Mouse (Mus musculus) neural tube, embryonic 10.5 days (tissue): ENCODE results near the gene 9530068E07Rik.

Experiments
- DNase-seq: peaks from one replicate; pipeline ENCODE4 v3.0.0-alpha.2; 2017; ENCODE audit warnings: low spot score; ENCODE audit errors: extremely low spot score

9530068E07Rik gene

DNA sequence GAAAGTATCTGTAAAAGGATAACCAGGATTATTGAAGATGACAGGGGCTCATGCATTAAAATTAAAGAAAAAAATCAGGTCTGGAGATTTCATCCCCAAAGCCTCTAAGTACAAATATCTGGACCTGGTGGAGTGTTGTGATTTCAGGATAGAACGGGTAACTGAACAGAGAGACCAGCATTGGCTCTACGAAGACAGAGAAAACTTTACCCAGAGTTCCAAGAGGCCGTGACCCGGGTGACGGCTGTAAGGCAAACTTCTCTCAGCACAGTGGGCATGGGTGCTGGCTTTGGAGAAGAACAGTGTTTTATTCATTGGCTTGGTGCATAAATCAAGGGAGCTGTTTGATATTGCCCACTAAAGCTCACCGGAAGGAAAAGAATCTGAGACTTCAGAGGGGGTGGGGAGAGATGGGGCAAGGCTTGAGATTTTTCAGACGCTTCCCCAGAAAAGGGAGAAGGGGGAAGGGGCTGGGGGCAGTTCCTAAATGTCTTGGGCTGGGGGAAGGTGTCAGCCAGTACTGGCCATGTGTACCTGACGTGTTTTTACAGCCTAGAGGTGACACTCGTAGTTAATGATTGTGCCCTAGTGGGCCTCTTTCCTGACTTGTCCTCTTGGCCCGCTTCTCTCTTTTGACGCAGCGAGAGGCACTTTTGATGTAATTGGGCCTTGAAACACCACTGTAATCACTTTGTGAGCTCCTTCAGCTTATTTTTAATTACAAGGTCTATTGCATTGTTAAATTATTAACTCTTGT is 24.2 kb downstream of the 9530068E07Rik start:
- DNase-seq, result no peak

GRCm38 (mm10) chr11:52421053-52421778 is 25.0 kb downstream of the 9530068E07Rik start:
- DNase-seq, result peak; percentile 74

DNA sequence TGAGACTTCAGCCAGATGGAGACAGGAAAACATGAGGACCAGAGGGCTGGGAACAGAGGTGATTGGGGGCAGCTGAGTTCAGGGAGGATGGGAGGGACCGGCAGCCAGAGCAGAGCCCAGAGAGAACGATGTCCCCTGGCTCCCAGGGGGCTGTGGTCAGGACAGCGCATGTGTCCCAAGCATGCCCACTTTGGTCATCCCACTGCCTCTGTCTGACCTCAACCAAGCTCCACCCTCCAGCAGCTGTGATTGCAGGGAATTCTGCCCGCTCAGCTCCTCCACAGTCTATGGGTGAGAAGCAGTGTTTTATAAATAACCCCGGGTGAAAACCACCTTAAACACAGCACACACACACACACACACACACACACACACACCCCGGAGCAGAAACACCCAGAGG is 33.2 kb downstream of the 9530068E07Rik start:
- DNase-seq, result no peak

GRCm38 (mm10) chr11:52431594-52431993 is 35.4 kb downstream of the 9530068E07Rik start:
- no peak for DNase-seq

GRCm38 (mm10) chr11:52432148-52432547 is 35.9 kb downstream of the 9530068E07Rik start:
- DNase-seq, result no peak

DNA sequence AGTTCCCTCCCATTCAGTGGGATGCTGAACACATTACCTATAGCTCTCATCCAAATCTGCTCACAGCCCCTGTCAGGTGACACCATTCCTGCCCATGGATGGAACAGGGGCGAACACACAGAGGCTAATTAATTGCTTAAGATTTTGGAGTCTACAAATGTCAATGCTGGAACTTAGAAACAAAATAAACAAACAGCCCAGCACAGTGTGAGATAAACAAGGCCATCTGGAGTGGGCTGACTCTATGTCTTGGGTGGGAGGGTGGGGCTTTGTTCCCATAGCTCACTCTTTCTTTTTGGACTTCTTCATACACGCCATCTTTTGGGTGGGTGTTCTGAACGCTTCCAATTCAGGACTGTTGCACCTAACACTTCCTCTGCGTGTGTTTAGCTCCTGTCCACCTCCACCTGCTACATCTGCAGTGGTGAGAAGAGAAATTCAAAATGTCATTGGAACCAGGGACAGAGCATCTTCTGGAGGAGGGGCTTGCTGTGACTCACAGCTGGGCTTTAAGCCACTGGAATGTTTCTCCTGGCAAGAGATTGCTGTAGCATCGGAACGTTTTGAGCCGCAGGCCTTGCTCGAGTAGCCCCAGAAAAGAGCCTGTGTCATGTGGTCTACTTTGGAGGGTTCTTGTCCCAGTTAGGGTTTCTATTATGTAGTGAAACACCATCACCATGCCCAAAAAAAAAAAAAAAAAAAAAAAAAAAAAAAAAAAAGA is 37.0 kb downstream of the 9530068E07Rik start:
- no peak for DNase-seq

DNA sequence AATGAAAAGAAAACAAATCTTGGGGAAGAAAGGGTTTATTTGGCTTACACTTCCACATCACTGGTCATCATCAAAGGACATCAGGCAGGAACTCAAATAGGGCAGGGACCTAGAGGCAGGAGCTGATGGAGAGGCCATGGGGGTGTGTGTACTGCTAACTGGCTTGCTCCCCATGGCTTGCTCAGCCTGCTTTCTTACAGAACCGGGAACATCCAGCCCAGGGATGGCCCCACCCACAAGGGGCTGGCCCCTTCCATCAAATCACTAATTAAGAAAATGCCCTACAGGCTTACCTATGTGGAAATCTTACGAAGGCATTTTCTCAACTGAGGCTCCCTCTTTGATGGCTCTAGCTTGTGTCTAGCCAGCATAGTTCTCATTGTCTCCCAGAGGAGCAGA is 37.6 kb downstream of the 9530068E07Rik start:
- no peak for DNase-seq

- no peak for DNase-seq
Measured at GRCm38 (mm10) chr11:52435466-52435865, 39.2 kb downstream of the 9530068E07Rik start.

DNA sequence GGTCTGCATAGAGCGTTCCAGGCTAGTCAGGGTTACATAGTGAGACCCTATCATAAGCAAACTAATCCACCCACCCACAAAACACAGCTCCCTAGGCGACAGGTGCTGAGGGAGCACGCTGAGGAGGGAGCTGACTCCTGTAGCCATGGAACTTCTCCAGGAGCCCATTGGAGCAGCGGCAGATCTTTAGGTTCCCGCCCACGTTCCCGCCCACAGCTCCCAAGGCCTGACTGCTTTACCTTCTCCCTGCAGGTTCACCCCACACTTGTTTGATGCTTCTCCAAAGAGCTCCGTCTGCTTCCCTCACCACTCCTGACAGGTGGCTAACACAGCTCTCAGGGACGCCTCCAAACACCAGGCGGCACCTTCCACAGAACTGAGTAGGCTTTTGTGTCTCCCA is 40.9 kb downstream of the 9530068E07Rik start:
- DNase-seq, result no peak

GRCm38 (mm10) chr11:52441096-52441495 is 44.9 kb downstream of the 9530068E07Rik start:
- DNase-seq, result no peak

DNA sequence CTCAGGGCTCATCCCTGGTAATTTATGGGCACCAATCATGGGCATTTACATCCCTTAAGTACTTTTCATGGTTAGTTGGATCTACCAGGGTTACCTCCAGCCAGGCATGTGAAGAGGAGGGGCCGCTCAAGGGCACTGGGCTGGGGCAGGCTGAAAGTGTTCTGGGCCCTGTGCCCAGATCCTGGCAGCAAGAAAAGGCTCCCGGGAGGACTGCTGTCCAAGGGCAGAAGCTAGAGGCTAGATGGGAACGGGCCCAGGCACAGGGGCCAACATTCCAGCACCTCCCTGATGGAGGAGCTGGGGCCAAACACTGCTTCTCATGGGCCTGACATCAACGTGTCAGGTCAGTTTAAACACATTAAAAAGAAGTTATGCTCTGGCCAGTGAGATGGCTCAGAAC is 51.0 kb downstream of the 9530068E07Rik start:
- no peak for DNase-seq

- no peak for DNase-seq
Measured at GRCm38 (mm10) chr11:52449004-52449403, 52.8 kb downstream of the 9530068E07Rik start.

- peak; percentile 12 for DNase-seq
Measured at GRCm38 (mm10) chr11:52458281-52458680, 62.1 kb downstream of the 9530068E07Rik start.
